ENCODE assay signal across 10 mouse cellular contexts in genomic region chr5:64240941-64241682, GRCm38 (mm10).
A peak's percentile ranks its signal among the peaks of the same experiment; 100 is the strongest.
DNase-seq lines count a peak whose midpoint lies in the region; ATAC-seq and TF ChIP-seq lines count a peak whose summit lies in the region.
"Had no signal": no experiment of that assay in that cellular context is flagged by ENCODE, and none has a peak within 500 bp of the region (broad histone marks: within the 10 kb centered on the region; RNA-seq: fewer than 3 reads in every experiment).

No protein-coding gene starts in this region.

- no peak for TF ChIP-seq CTCF in testis, adult 2 months (IDR thresholded peaks at IDR 0.05; ENCODE audit: control insufficient read depth, insufficient read depth, insufficient replicate concordance, low read depth, low read length)
- TF ChIP-seq CTCF in stomach, postnatal 0 days (IDR thresholded peaks at IDR 0.05; ENCODE audit: low read depth): no peak

- H3K27ac ChIP-seq in testis, adult 2 months (ENCODE audit: control insufficient read depth, insufficient read depth, low read depth, low read length): no peak overlapping the region
- H3K27ac ChIP-seq in intestine, embryonic 16.5 days (ENCODE audit: low read length): 0 out of 2 replicates have a peak overlapping the region, but pooled peaks have one; percentile 42
- H3K27ac ChIP-seq in stomach, postnatal 0 days (replicated peaks): 0 out of 2 replicates have a peak overlapping the region, but pooled peaks have one; percentile 42
- H3K27ac ChIP-seq: embryonic facial prominence, embryonic 15.5 days had no signal

- no peak overlapping the region for H3K9ac ChIP-seq in intestine, embryonic 16.5 days (ENCODE audit: low read depth, low read length)
- no peak overlapping the region for H3K9ac ChIP-seq in stomach, postnatal 0 days (ENCODE audit: low read length)
- H3K9ac ChIP-seq: embryonic facial prominence, embryonic 15.5 days had no signal

- H3K4me2 ChIP-seq in intestine, embryonic 16.5 days (ENCODE audit: low read depth, low read length): no peak overlapping the region
- H3K4me2 ChIP-seq in stomach, postnatal 0 days (replicated peaks; ENCODE audit: low read depth): no peak overlapping the region
- H3K4me2 ChIP-seq: embryonic facial prominence, embryonic 15.5 days had no signal

- no peak for TF ChIP-seq EP300 in stomach, postnatal 0 days (optimal IDR thresholded peaks at IDR 0.05)

- H3K4me3 ChIP-seq in testis, adult 2 months (ENCODE audit: control insufficient read depth, low read depth, low read length): no peak overlapping the region
- no peak overlapping the region for H3K4me3 ChIP-seq in intestine, embryonic 16.5 days (ENCODE audit: low read length)
- no peak overlapping the region for H3K4me3 ChIP-seq in stomach, postnatal 0 days (ENCODE audit: low read depth, low read length)
- H3K4me3 ChIP-seq: embryonic facial prominence, embryonic 15.5 days had no signal

- intact Hi-C loops in heart, postnatal 25 days (cut with DNase I): no loop called here
- intact Hi-C loops in gastrocnemius, postnatal 36 days (cut with DNase I): no loop called here

- no peaks in the 10 kb centered on the region for H3K9me3 ChIP-seq in intestine, embryonic 16.5 days (ENCODE audit: control insufficient read depth, low read length)
- no peaks in the 10 kb centered on the region for H3K9me3 ChIP-seq in stomach, postnatal 0 days (ENCODE audit: control insufficient read depth, low read length)
- H3K9me3 ChIP-seq: embryonic facial prominence, embryonic 15.5 days had no signal

- TF ChIP-seq POLR2A in testis, adult 2 months (IDR thresholded peaks at IDR 0.05; ENCODE audit: control insufficient read depth, low read depth, low read length): 0 out of 2 replicates have a peak, but pooled peaks have one; percentile 34

- ATAC-seq in intestine, embryonic 16.5 days: peak; percentile 7; the same call in 1 of the 2 replicates
- no peak for ATAC-seq in stomach, postnatal 0 days (ENCODE audit: low FRiP score, low TSS enrichment)

- peak; percentile 21 for DNase-seq in heart, adult 8-10 months (ENCODE audit: low spot score)
- DNase-seq in heart, postnatal 25 days (ENCODE audit: low spot score): no peak
- no peak for DNase-seq in testis, postnatal 10 days (ENCODE audit: low spot score)
- DNase-seq in stomach, postnatal 0 days (ENCODE audit: low spot score): no peak
- no peak for DNase-seq in ovary, postnatal 10 days (ENCODE audit: low spot score)
- DNase-seq in gastrocnemius, postnatal 36 days: no peak
- DNase-seq: thymus, postnatal 25 days had no signal

- H3K36me3 ChIP-seq in testis, adult 2 months (ENCODE audit: control insufficient read depth, insufficient read depth, low read length): no peaks in the 10 kb centered on the region
- H3K36me3 ChIP-seq in intestine, embryonic 16.5 days (ENCODE audit: control insufficient read depth, insufficient read depth, low read length): no peaks in the 10 kb centered on the region
- H3K36me3 ChIP-seq in stomach, postnatal 0 days (ENCODE audit: control insufficient read depth, insufficient read depth, low read length): no peaks in the 10 kb centered on the region
- H3K36me3 ChIP-seq: embryonic facial prominence, embryonic 15.5 days had no signal

- H3K4me1 ChIP-seq in testis, adult 2 months (ENCODE audit: control insufficient read depth, insufficient read depth, low read length): peaks cover 8% of the 10 kb centered on the region
- H3K4me1 ChIP-seq in intestine, embryonic 16.5 days (ENCODE audit: control insufficient read depth, insufficient read depth, low read length): peaks cover 51% of the 10 kb centered on the region
- H3K4me1 ChIP-seq in stomach, postnatal 0 days (replicated peaks; ENCODE audit: control insufficient read depth, insufficient read depth): 0 out of 2 replicates have a peak, but pooled peaks cover 5% of the 10 kb centered on the region

- no peaks in the 10 kb centered on the region for H3K27me3 ChIP-seq in testis, adult 2 months (ENCODE audit: control insufficient read depth, insufficient read depth, low read length)
- no peaks in the 10 kb centered on the region for H3K27me3 ChIP-seq in intestine, embryonic 16.5 days (replicated peaks; ENCODE audit: control insufficient read depth, insufficient read depth, low read length)
- no peaks in the 10 kb centered on the region for H3K27me3 ChIP-seq in stomach, postnatal 0 days (ENCODE audit: control insufficient read depth, insufficient read depth, low read length)
- H3K27me3 ChIP-seq: embryonic facial prominence, embryonic 15.5 days had no signal

- 56% methylated on average over 13 of the region's 13 CpGs for WGBS in intestine, embryonic 16.5 days
- WGBS in stomach, postnatal 0 days: 61% methylated on average over 13 of the region's 13 CpGs
